Mouse (Mus musculus) kidney, adult 2 months (tissue): ENCODE results near the gene Catsperz.

ENCODE experiments used
- CTCF ChIP-seq: fragments of 200-500 bp; conservative IDR thresholded peaks from 2 replicates; pipeline ENCODE4 v1.5.1; 2011; ENCODE audit warnings: low read depth, mild to moderate bottlenecking, control low read depth, low read length, moderate library complexity, mixed read lengths; ENCODE audit not compliant: insufficient read depth, insufficient read length
- POLR2A ChIP-seq: fragments of 200-500 bp; IDR thresholded peaks from one replicate; pipeline ENCODE4 v1.6.1; 2011; ENCODE audit warnings: low read depth, low read length, control low read depth

DNA sequence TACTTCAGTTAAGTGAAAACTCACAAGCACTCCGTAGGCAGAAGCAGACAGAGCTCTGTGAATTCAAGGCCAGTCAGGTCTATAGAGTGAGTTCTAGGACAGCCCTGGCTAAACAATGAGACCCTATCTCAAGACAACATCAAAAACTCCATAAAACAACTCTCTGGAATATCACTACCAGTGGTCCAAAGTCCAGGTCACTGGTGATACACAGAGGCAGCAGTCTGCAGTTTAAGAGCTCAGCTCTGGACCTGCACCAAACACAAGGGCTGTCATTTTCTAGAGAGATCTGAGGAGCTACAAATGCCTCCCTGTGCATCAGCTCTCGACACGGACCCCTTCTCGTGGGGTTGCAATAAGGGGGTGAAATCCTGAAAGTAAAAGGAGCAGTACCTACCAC is 6.9 kb downstream of the Catsperz start:
- no peak for TF ChIP-seq CTCF
- no peak for TF ChIP-seq POLR2A
